ENCODE assay signal across 10 mouse cellular contexts in genomic region chr3:88640676-88641075, GRCm38 (mm10). TPM values are rescaled to one million over a fixed set of nuclear protein-coding genes. Genes with fewer than 3 reads are reported as not detected.
DNase-seq lines count a peak whose midpoint lies in the region; ATAC-seq and TF ChIP-seq lines count a peak whose summit lies in the region.
"Had no signal": no experiment of that assay in that cellular context is flagged by ENCODE, and none has a peak within 500 bp of the region (broad histone marks: within the 10 kb centered on the region; RNA-seq: fewer than 3 reads in every experiment).

No protein-coding gene starts in this region.

- H3K27ac ChIP-seq in thymus, adult 2 months (ENCODE audit: control insufficient read depth, insufficient read depth, low read length): no peak overlapping the region
- no peak overlapping the region for H3K27ac ChIP-seq in hindbrain, embryonic 16.5 days (ENCODE audit: low read depth, low read length)
- H3K27ac ChIP-seq: neural tube, embryonic 12.5 days had no signal

- H3K9me3 ChIP-seq in hindbrain, embryonic 16.5 days (ENCODE audit: control insufficient read depth, low read length): no peaks in the 10 kb centered on the region
- H3K9me3 ChIP-seq: neural tube, embryonic 12.5 days had no signal

- DNase-seq in cerebellum, adult 11-12 months: peak; percentile 68
- peak; percentile 68 for DNase-seq in thymus, adult 2 months
- no peak for DNase-seq in thymus, adult 18-20 months
- DNase-seq in embryo, embryonic 10.5 days (ENCODE audit: low spot score): peak; percentile 81
- peak; percentile 78 for DNase-seq in lung, postnatal 14 days
- DNase-seq in spleen, postnatal 36 days (ENCODE audit: low spot score in 2 of 2): peak; percentile 55 to 71

- H3K9ac ChIP-seq in hindbrain, embryonic 16.5 days (ENCODE audit: low read depth, low read length): no peak overlapping the region
- H3K9ac ChIP-seq: neural tube, embryonic 12.5 days had no signal

- no peak for TF ChIP-seq POLR2A in thymus, adult 2 months (IDR thresholded peaks at IDR 0.05; ENCODE audit: control insufficient read depth, extremely low read depth, insufficient read depth, low read length, poor library complexity)

- no peak for TF ChIP-seq CTCF in thymus, adult 2 months (IDR thresholded peaks at IDR 0.05; ENCODE audit: borderline replicate concordance, control insufficient read depth, extremely low read depth, insufficient read depth, low read length, poor library complexity)

- ATAC-seq in cerebellum, adult (ENCODE audit: insufficient number of reproducible peaks, low FRiP score, low TSS enrichment): no peak
- peak; percentile 48; the same call in 1 of the 2 replicates for ATAC-seq in hindbrain, embryonic 16.5 days
- ATAC-seq: Patski had no signal

- no peaks in the 10 kb centered on the region for H3K27me3 ChIP-seq in thymus, adult 2 months (ENCODE audit: control insufficient read depth, insufficient read depth, low read length)
- no peaks in the 10 kb centered on the region for H3K27me3 ChIP-seq in hindbrain, embryonic 16.5 days (replicated peaks; ENCODE audit: control insufficient read depth, insufficient read depth, low read length)
- H3K27me3 ChIP-seq: neural tube, embryonic 12.5 days; Patski had no signal

- H3K4me2 ChIP-seq in hindbrain, embryonic 16.5 days (ENCODE audit: low read length): no peak overlapping the region
- H3K4me2 ChIP-seq: neural tube, embryonic 12.5 days had no signal

- no peak overlapping the region for H3K4me3 ChIP-seq in thymus, adult 2 months (ENCODE audit: control insufficient read depth, insufficient read depth, low read length)
- H3K4me3 ChIP-seq in hindbrain, embryonic 16.5 days (ENCODE audit: low read length): no peak overlapping the region
- H3K4me3 ChIP-seq: neural tube, embryonic 12.5 days had no signal

- peaks cover 89% of the 10 kb centered on the region for H3K36me3 ChIP-seq in thymus, adult 2 months (ENCODE audit: control insufficient read depth, insufficient read depth, low read length)
- H3K36me3 ChIP-seq in hindbrain, embryonic 16.5 days (ENCODE audit: control insufficient read depth, insufficient read depth, low read length): peaks cover 63% of the 10 kb centered on the region

- no peaks in the 10 kb centered on the region for H3K4me1 ChIP-seq in thymus, adult 2 months (replicated peaks; ENCODE audit: control insufficient read depth, insufficient read depth, low read length)
- H3K4me1 ChIP-seq in hindbrain, embryonic 16.5 days (ENCODE audit: control insufficient read depth, insufficient read depth, low read depth, low read length): no peaks in the 10 kb centered on the region
- H3K4me1 ChIP-seq: neural tube, embryonic 12.5 days had no signal

- WGBS in thymus, adult 2 months: 70% methylated on average over 1 of the region's 1 CpGs
- WGBS in hindbrain, embryonic 16.5 days: 83% methylated on average over 1 of the region's 1 CpGs

RNA-seq across cellular contexts. Expression of gene Rxfp4, which starts 12.3 kb away (rescaled TPM):
- not detected in 2 replicates for polyA plus RNA-seq in thymus, adult 2 months (2012; rRNA removed)
- not detected in 2 replicates for polyA plus RNA-seq in hindbrain, embryonic 16.5 days (2015; fragmentation: Nextera tagmentation; extraction: Ambion mirVana)
- polyA plus RNA-seq: neural tube, embryonic 12.5 days; Patski had no signal

RNA-seq across cellular contexts. Expression of gene Arhgef2, which starts 34.9 kb away (rescaled TPM):
- 164 and 192 TPM in 2 replicates for polyA plus RNA-seq in thymus, adult 2 months (2012; rRNA removed)
- 79.0 and 104 TPM in 2 replicates for polyA plus RNA-seq in hindbrain, embryonic 16.5 days (2015; fragmentation: Nextera tagmentation; extraction: Ambion mirVana)

RNA-seq across cellular contexts. Expression of gene Khdc4, which starts 44.9 kb away (rescaled TPM):
- 116 and 124 TPM in 2 replicates for polyA plus RNA-seq in thymus, adult 2 months (2012; rRNA removed)
- 70.2 and 81.8 TPM in 2 replicates for polyA plus RNA-seq in hindbrain, embryonic 16.5 days (2015; fragmentation: Nextera tagmentation; extraction: Ambion mirVana)

Comparison
In these comparisons a context has a peak if more than half of its experiments do, and no peak if none do; other contexts are left out.
1. DNase-seq: peak in cerebellum, adult 11-12 months (single experiment), thymus, adult 2 months (single experiment), embryo, embryonic 10.5 days (single experiment), lung, postnatal 14 days (single experiment) and spleen, postnatal 36 days (2 of 2); none in thymus, adult 18-20 months (0 of 2).